Mouse (Mus musculus) kidney, adult 11 months (tissue): ENCODE results near the gene Mcm7.
A peak's percentile ranks its signal among the peaks of the same experiment; 100 is the strongest.

Source experiments
- DNase-seq: peaks from one replicate; pipeline ENCODE4 v3.0.0; 2022

Gene Mcm7

DNA sequence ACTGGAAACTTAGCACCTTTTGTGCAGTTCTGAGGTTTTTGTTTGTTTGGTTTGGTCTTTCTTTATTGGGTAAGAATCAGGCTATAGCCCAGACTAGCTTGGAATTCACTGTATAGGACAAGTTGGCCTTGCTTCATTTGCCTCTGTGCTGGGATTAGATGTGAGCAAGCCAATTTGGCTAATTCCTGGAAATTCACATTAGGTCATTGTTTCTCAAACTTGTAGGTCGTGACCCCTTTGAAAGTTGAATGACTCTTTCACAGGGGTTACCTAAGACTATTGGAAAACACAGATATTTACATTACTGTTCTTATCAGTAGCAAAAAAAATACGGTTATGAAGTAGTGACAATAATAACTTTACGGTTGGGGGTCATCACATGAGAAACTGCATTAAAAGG is 17.8 kb downstream of the Mcm7 start:
- DNase-seq = no peak

GRCm38 (mm10) chr5:138138585-138138984 is 33.6 kb downstream of the Mcm7 start:
- no peak for DNase-seq

- DNase-seq = no peak
Measured at GRCm38 (mm10) chr5:138137935-138138549, 34.2 kb downstream of the Mcm7 start.

GRCm38 (mm10) chr5:138137257-138137656 is 35.0 kb downstream of the Mcm7 start:
- DNase-seq = no peak

- peak; percentile 70 for DNase-seq
Measured at GRCm38 (mm10) chr5:138132425-138133064, 39.7 kb downstream of the Mcm7 start.

GRCm38 (mm10) chr5:138118041-138118440 is 54.2 kb downstream of the Mcm7 start:
- DNase-seq = no peak

GRCm38 (mm10) chr5:138117199-138118015 is 54.8 kb downstream of the Mcm7 start:
- DNase-seq = no peak

- DNase-seq = peak; percentile 84
Measured at GRCm38 (mm10) chr5:138116255-138117198, 55.7 kb downstream of the Mcm7 start, which contains the start of gene Zscan21. Gene Zscan21, plus strand, starts transcription at chr5:138116903.
